Mouse (Mus musculus) inflammation-experienced regulatory T-cells (primary cell): Measurements from ENCODE around the gene Gm29106. TPM values are rescaled to one million over a fixed set of nuclear protein-coding genes. Genes with fewer than 3 reads are reported as not detected.

Source experiments
- polyA plus RNA-seq, 2 experiments: library from polyadenylated mRNA; unstranded; fragments of 100-300 nt; shearing (Covaris generic); gene quantifications; one replicate each; pipeline ENCODE4 v1.2.1; 2017

The Gm29106 gene
- under 1 TPM in 1 of 2 experiments, not detected in 1; 0.06 TPM for polyA plus RNA-seq

DNA sequence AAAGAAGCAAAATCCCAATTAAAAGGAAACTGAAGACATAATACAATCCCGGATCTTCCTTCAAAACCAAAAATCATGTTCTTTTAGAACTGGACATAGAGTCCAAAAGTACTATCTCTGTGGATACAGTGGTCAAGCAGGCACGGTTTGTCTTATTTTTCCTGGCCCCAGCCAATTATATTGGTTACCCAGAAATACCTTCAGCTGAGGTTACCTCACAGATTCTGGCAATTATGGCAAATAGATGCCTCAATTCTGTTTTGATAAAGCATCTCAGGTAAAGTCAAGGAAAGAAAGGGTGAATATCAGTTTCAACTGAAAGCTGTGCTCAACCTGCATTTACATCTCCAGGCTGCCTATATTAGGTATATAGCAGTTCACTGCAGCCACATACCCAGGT, at the start of gene Gm29106:
Gm29106 (plus strand) TSS at position 301 of the 400 bp plus-strand sequence.

Other genes starting within 250 kb of the Gm29106 start
- gene Gm28168, start 248.5 kb upstream of the Gm29106 start, polyA plus RNA-seq = not detected
- not detected for gene Gm7145, start 210.6 kb upstream of the Gm29106 start, polyA plus RNA-seq
- gene Tsn, start 135.2 kb downstream of the Gm29106 start, polyA plus RNA-seq = 100 to 1,000 TPM; 206 to 208 TPM
- gene Nifk, start 145.3 kb downstream of the Gm29106 start, polyA plus RNA-seq = 10 to 100 TPM; 60.4 to 82.0 TPM
- gene Clasp1, start 212.5 kb downstream of the Gm29106 start, polyA plus RNA-seq = 10 to 100 TPM; 23.6 to 24.9 TPM